Comparison of ENCODE assay signal across 7 mouse cellular contexts in genomic region chr13:69481634-69482505, GRCm38 (mm10). TPM values are rescaled to one million over a fixed set of nuclear protein-coding genes. Genes with fewer than 3 reads are reported as not detected.
A peak's percentile ranks its signal among the peaks of the same experiment; 100 is the strongest.
DNase-seq lines count a peak whose midpoint lies in the region; ATAC-seq lines count a peak whose summit lies in the region.

No protein-coding gene starts in this region.

- H3K4me2 ChIP-seq in forebrain, embryonic 13.5 days: peak overlapping the region; percentile 66
- H3K4me2 ChIP-seq in heart, embryonic 16.5 days (ENCODE audit: low read depth, low read length): peak overlapping the region; percentile 59
- peak overlapping the region; percentile 63 for H3K4me2 ChIP-seq in limb, embryonic 15.5 days
- H3K4me2 ChIP-seq in neural tube, embryonic 11.5 days (ENCODE audit: low read depth): peak overlapping the region; percentile 58

- H3K27ac ChIP-seq in forebrain, embryonic 13.5 days: no peak overlapping the region
- peak overlapping the region; percentile 69 for H3K27ac ChIP-seq in heart, embryonic 16.5 days (ENCODE audit: low read length)
- no peak overlapping the region for H3K27ac ChIP-seq in limb, embryonic 15.5 days
- no peak overlapping the region for H3K27ac ChIP-seq in neural tube, embryonic 11.5 days (ENCODE audit: low read depth, low read length)

- ATAC-seq in forebrain, embryonic 13.5 days: peak; percentile 60
- peak; percentile 74 for ATAC-seq in heart, embryonic 16.5 days (replicated peaks; ENCODE audit: extremely low read depth, insufficient read depth, low FRiP score)
- ATAC-seq in limb, embryonic 15.5 days (ENCODE audit: insufficient number of reproducible peaks, low FRiP score, low TSS enrichment, low read depth): no peak
- no peak for ATAC-seq in neural tube, embryonic 11.5 days (ENCODE audit: insufficient read depth, low FRiP score, low TSS enrichment)

- peaks cover 57% of the 10 kb centered on the region for H3K27me3 ChIP-seq in forebrain, embryonic 13.5 days
- H3K27me3 ChIP-seq in heart, embryonic 16.5 days (ENCODE audit: control insufficient read depth, insufficient read depth, low read length): peaks cover 18% of the 10 kb centered on the region
- H3K27me3 ChIP-seq in limb, embryonic 15.5 days: peaks cover 62% of the 10 kb centered on the region
- H3K27me3 ChIP-seq in neural tube, embryonic 11.5 days (ENCODE audit: control insufficient read depth, insufficient read depth, low read length): peaks cover 19% of the 10 kb centered on the region

- H3K9me3 ChIP-seq in forebrain, embryonic 13.5 days (replicated peaks): no peaks in the 10 kb centered on the region
- H3K9me3 ChIP-seq in heart, embryonic 16.5 days (replicated peaks; ENCODE audit: control insufficient read depth, low read length): no peaks in the 10 kb centered on the region
- H3K9me3 ChIP-seq in limb, embryonic 15.5 days: no peaks in the 10 kb centered on the region
- no peaks in the 10 kb centered on the region for H3K9me3 ChIP-seq in neural tube, embryonic 11.5 days (ENCODE audit: control insufficient read depth, low read length)

- DNase-seq in cerebellum, adult 18-20 months: peak; percentile 73 to 79
- peak; percentile 82 for DNase-seq in kidney, postnatal 14 days
- peak; percentile 38 for DNase-seq in neural tube, embryonic 11.5 days (ENCODE audit: low spot score)
- no peak for DNase-seq in thymus, postnatal 25 days

- no peaks in the 10 kb centered on the region for H3K36me3 ChIP-seq in forebrain, embryonic 13.5 days (ENCODE audit: poor library complexity, severe bottlenecking)
- no peaks in the 10 kb centered on the region for H3K36me3 ChIP-seq in heart, embryonic 16.5 days (ENCODE audit: control insufficient read depth, insufficient read depth)
- H3K36me3 ChIP-seq in limb, embryonic 15.5 days: no peaks in the 10 kb centered on the region
- H3K36me3 ChIP-seq in neural tube, embryonic 11.5 days (ENCODE audit: control insufficient read depth, insufficient read depth, low read length): no peaks in the 10 kb centered on the region

- peak overlapping the region; percentile 38 for H3K4me3 ChIP-seq in forebrain, embryonic 13.5 days
- H3K4me3 ChIP-seq in heart, embryonic 16.5 days (ENCODE audit: low read length): peak overlapping the region; percentile 39
- H3K4me3 ChIP-seq in limb, embryonic 15.5 days: peak overlapping the region; percentile 31
- H3K4me3 ChIP-seq in neural tube, embryonic 11.5 days (ENCODE audit: low read depth, low read length): peak overlapping the region; percentile 29

- peaks cover 24% of the 10 kb centered on the region for H3K4me1 ChIP-seq in forebrain, embryonic 13.5 days
- peaks cover 13% of the 10 kb centered on the region for H3K4me1 ChIP-seq in heart, embryonic 16.5 days (ENCODE audit: control insufficient read depth, insufficient read depth, low read length)
- H3K4me1 ChIP-seq in limb, embryonic 15.5 days: peaks cover 21% of the 10 kb centered on the region
- peaks cover 9% of the 10 kb centered on the region for H3K4me1 ChIP-seq in neural tube, embryonic 11.5 days (ENCODE audit: control insufficient read depth, insufficient read depth, low read length)

- H3K9ac ChIP-seq in forebrain, embryonic 13.5 days: peak overlapping the region; percentile 45
- H3K9ac ChIP-seq in heart, embryonic 16.5 days (ENCODE audit: low read length): peak overlapping the region; percentile 48
- H3K9ac ChIP-seq in limb, embryonic 15.5 days: no peak overlapping the region
- peak overlapping the region; percentile 23; the same call in 1 of the 2 replicates for H3K9ac ChIP-seq in neural tube, embryonic 11.5 days (ENCODE audit: low read length)

- 2% methylated on average over 30 of the region's 30 CpGs for WGBS in forebrain, embryonic 13.5 days
- WGBS in heart, embryonic 16.5 days: 3% methylated on average over 30 of the region's 30 CpGs
- 1% methylated on average over 30 of the region's 30 CpGs for WGBS in limb, embryonic 15.5 days
- 3% methylated on average over 30 of the region's 30 CpGs for WGBS in neural tube, embryonic 11.5 days

RNA-seq across cellular contexts. Expression of gene Nsun2, which starts 51.7 kb away (rescaled TPM):
- polyA plus RNA-seq in forebrain, embryonic 13.5 days (2015; fragmentation: Nextera tagmentation; extraction: Ambion mirVana): 85.5 and 89.6 TPM in 2 replicates
- polyA plus RNA-seq in heart, embryonic 16.5 days (2015; fragmentation: Nextera tagmentation; extraction: Ambion mirVana): 66.1 and 78.0 TPM in 2 replicates
- polyA plus RNA-seq in limb, embryonic 15.5 days (2015; fragmentation: Nextera tagmentation; extraction: Ambion mirVana): 132 and 136 TPM in 2 replicates
- polyA plus RNA-seq in neural tube, embryonic 11.5 days (2014; fragmentation: Nextera tagmentation; extraction: Ambion mirVana): 139 and 143 TPM in 2 replicates

RNA-seq across cellular contexts. Expression of gene Tent4a, which starts 52.5 kb away (rescaled TPM):
- 7.3 and 7.5 TPM in 2 replicates for polyA plus RNA-seq in forebrain, embryonic 13.5 days (2015; fragmentation: Nextera tagmentation; extraction: Ambion mirVana)
- polyA plus RNA-seq in heart, embryonic 16.5 days (2015; fragmentation: Nextera tagmentation; extraction: Ambion mirVana): 3.3 and 3.5 TPM in 2 replicates
- 4.9 and 6.2 TPM in 2 replicates for polyA plus RNA-seq in limb, embryonic 15.5 days (2015; fragmentation: Nextera tagmentation; extraction: Ambion mirVana)
- 8.5 and 10.5 TPM in 2 replicates for polyA plus RNA-seq in neural tube, embryonic 11.5 days (2014; fragmentation: Nextera tagmentation; extraction: Ambion mirVana)

Comparison
In these comparisons a context has a peak if more than half of its experiments do, and no peak if none do; other contexts are left out.
1. ATAC-seq: peak in forebrain, embryonic 13.5 days (single experiment) and heart, embryonic 16.5 days (single experiment); none in limb, embryonic 15.5 days (single experiment) and neural tube, embryonic 11.5 days (single experiment).
2. Peak in every context shown above with its lines, with median percentiles within 50 percentile points of each other: H3K4me2 ChIP-seq and H3K4me3 ChIP-seq.